Mouse (Mus musculus) testis, adult 2 months (tissue): ENCODE measurements around the gene Grm8.

Source experiments
- CTCF ChIP-seq: fragments of 200-500 bp; IDR thresholded peaks from 2 replicates; pipeline ENCODE4 v1.5.1; 2012; ENCODE audit warnings: low read depth, mild to moderate bottlenecking, inconsistent platforms, low read length, moderate library complexity; ENCODE audit not compliant: control insufficient read depth, insufficient read depth, insufficient replicate concordance
- POLR2A ChIP-seq: fragments of 200-500 bp; IDR thresholded peaks from 2 replicates; pipeline ENCODE4 v1.6.1; 2012; ENCODE audit warnings: low read depth, mild to moderate bottlenecking, inconsistent platforms, low read length, moderate library complexity; ENCODE audit not compliant: control insufficient read depth

DNA sequence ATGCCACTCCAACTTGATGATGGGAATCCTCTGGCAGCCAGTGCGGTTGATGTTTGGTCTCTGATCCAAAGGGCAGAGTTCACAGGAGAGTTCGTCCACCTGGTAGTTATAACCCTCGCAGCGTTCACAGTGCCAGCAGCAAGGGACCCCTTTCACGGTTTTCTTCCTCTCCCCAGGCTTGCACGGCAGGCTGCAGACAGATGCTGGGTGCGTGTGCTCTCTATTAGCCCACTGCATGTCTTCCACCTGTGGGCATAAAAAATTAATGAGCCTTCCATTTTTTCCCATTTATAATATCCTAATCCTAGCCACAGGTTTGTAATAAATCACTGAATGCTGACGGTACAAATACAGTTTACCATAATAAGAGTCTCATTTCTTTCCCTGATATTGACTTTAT lies 771.2 kb downstream of the Grm8 start:
- no peak for TF ChIP-seq CTCF
- TF ChIP-seq POLR2A = no peak
